Mouse (Mus musculus) gastrocnemius, postnatal 36 days (tissue): ENCODE data around the gene Tank. TPM values are rescaled to one million over a fixed set of nuclear protein-coding genes. Genes with fewer than 3 reads are reported as not detected.
A peak's percentile ranks its signal among the peaks of the same experiment; 100 is the strongest.

Experiments used
- DNase-seq, 2 experiments: peaks; one replicate each; pipeline ENCODE4 v3.0.0; 2022
- intact Hi-C: fragments of 180-260 bp; cut with DNase I; formaldehyde crosslinking; loops from one replicate; pipeline ENCODE4 v1.15.1; 2025
- total RNA-seq, 2 experiments: library from RNA; stranded (reverse); gene quantifications; 2 replicates each; pipeline ENCODE4 v1.2.3; 2021

Gene Tank
- total RNA-seq, 2 experiments from 2014 or later, result 12.8 to 19.3 TPM

GRCm38 (mm10) chr2:61651640-61652039 is 73.3 kb downstream of the Tank start:
- DNase-seq, result no peak
- intact Hi-C loops, result no loop called here

- DNase-seq, result no peak
- intact Hi-C loops, result no loop called here
These were observed 76.6 kb downstream of the Tank start for GRCm38 (mm10) chr2:61655046-61655381.

- intact Hi-C loops, result no loop called here
- DNase-seq, result peak in 1 of 2 experiments; percentile 10
These were observed 77.2 kb downstream of the Tank start for GRCm38 (mm10) chr2:61655382-61656281.

- DNase-seq, result peak; percentile 17 to 22
- intact Hi-C loops, result no loop called here
These were observed 78.3 kb downstream of the Tank start for GRCm38 (mm10) chr2:61656421-61657411.

DNA sequence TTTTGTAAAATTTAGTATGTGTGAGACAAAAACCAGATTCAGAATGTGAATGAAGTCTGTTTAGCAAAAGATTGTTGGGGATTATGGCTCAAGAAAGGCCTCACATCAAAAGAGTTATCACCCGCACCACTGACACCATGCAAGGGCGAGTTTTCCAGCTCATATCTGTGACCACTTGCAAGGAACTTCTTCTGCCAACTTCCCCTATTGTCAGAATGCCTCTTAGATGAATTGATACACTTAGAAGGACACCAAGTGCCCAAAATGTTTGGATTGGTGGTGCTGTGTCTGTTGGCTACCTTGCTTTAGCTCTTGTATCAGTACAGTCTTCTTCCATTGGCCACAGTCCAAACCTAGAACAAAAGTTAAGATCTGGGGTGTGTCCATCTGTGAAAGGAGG is 80.9 kb downstream of the Tank start:
- DNase-seq, result no peak
- intact Hi-C loops, result no loop called here

DNA sequence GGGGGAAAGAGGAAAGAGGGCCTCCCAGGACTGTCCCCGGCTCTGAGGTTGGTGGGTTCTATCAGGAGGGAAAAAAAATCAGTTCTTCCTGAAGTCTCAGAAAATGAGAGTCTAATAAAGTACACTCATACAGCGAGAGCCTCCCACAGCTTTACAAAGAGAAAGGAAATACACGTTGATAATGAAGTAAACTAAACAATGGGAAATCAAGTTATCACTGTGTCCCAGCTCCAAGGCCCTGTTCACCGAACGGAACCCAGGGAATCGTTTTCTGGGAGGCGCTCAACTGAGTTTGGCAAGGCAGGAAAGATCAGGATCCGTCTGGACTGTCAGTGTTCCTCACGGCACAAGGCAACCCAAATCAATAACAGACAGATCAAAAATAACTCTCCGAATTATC is 84.4 kb downstream of the Tank start:
- intact Hi-C loops, result loop anchor here (10.0 kb wide), 1 partner anchor 152 kb away; no protein-coding TSS in a partner anchor
- DNase-seq, result no peak

DNA sequence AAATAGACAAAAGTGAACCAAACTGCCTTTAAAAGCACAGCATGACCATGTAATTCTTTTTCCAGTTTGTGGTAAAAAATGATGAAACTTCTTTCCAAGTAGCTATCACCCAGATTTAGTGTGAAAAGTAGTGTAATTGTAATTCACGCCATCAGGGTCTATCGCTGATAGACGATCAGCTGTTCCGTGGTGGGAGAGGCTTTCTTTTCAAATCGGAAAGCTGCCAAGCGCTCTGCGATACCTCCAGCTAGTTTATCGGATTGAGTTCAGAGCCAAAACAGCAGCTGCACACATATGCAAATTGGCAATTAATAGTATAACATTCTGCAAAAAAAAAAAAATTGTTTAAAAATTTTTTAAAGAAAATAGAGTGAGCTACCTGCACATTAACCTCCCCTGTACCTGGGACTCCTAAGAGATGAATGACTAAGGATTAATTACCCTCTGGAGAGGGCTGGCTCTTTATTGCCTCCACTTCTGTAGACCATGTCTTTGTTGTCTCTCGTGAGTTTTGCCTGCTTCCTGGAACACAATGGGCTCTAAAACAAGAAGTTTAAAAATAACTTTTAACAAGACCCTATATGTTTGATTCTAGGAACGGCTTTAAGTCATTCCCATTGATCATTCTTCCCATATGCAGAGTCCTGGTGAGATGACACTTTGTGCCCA is 85.3 kb downstream of the Tank start:
- DNase-seq, result no peak
- intact Hi-C loops, result loop anchor here (10.0 kb wide), 1 partner anchor 151 kb away; no protein-coding TSS in a partner anchor

DNA sequence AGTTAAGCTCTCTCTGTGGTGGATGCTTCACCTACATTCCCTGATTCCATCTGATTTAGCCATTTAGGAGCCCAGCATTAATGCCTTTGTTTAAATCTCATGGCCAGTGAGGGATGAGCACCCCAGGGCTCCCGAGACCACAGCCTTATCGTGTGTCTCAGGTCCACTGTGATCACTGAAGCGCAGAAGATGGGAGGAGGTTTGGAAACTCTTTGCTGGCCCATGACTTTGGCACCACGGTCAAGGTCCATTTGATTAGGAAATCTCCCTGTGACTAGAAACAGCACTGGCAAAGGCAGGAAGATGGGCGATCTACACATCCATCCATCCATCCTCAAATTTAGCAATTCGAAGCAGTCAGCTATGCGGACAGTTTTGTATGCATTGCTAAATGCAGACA is 89.0 kb downstream of the Tank start:
- intact Hi-C loops, result loop anchor here (5.0 to 10.0 kb wide), 2 partner anchors 147 to 300 kb away; no protein-coding TSS in a partner anchor
- DNase-seq, result no peak

DNA sequence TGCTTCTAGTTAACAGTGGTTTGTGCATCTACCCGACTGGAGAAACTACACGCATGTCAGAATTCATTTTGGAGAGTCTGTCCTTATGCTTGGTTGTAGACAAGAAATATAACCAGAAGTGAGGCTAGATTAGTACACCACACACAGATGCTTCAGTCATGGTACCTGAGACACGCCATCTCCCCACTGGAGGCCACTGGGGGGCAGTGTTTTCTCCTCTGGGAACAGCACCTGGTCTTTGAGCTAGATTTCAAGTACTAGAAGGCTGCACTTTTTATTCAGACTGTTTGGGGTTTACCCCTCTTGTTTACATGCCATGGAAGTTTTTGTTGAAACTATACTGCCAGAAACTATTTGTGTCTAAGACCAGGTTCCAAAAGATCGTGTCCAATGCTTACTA is 89.9 kb downstream of the Tank start:
- DNase-seq, result peak; percentile 12 to 22
- intact Hi-C loops, result loop anchor here (5.0 to 10.0 kb wide), 2 partner anchors 147 to 299 kb away; no protein-coding TSS in a partner anchor

DNA sequence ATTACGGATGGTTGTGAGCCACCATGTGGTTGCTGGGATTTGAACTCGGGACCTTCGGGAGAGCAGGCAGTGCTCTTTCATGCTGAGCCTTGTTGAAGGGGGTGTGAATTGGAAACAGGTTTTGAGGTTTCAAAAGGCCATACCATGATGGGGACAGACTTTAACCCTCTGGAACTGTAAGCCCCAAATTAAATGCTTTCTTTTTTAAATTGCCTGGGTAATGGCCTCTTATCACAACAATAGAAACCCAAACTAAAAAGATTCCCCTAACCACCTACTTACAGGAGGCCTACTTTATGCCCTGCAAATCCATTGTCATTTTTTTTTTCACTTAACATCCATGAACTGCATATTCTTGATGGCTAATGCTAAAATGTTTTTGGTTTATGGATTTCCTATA is 96.2 kb downstream of the Tank start:
- intact Hi-C loops, result no loop called here
- DNase-seq, result no peak

DNA sequence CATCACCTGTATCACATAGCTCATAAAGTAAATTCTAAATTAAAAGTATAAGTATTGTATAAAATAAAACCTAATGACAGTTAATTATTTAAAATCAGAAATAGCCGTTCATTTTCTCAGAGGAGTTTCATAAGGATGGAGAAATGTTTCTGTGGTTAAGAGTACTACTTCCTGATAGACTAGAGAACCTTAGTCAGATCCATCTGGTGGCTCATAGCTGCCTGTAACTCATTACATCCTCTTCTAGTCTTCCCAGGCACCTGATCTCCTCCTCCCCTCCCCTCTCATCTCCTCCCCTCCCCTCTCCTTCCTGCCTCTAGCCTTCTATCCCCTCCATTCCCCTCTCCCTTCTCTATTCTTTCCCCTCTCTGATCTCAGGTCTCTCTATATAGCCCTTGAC is 103.2 kb downstream of the Tank start:
- DNase-seq, result no peak
- intact Hi-C loops, result no loop called here

GRCm38 (mm10) chr2:61686533-61686932 is 108.1 kb downstream of the Tank start:
- DNase-seq, result no peak
- intact Hi-C loops, result no loop called here

GRCm38 (mm10) chr2:61689086-61689485 is 110.7 kb downstream of the Tank start:
- DNase-seq, result no peak
- intact Hi-C loops, result no loop called here

Other genes with a start within 250 kb of the Tank start
- gene Psmd14, start 133.1 kb downstream of the Tank start, total RNA-seq, result 10 to 100 TPM; 49.4 to 58.7 TPM
- not detected for gene Tbr1, start 224.3 kb downstream of the Tank start, total RNA-seq